Mouse (Mus musculus) common myeloid progenitor, adult 5-6 weeks (primary cell): ENCODE results near the gene Smpd2. TPM values are rescaled to one million over a fixed set of nuclear protein-coding genes. Genes with fewer than 3 reads are reported as not detected.

Experiments
- ATAC-seq: replicated peaks from 2 replicates; pipeline ENCODE4 v1.8.0; 2016; ENCODE audit warnings: low read depth, mild to moderate bottlenecking, moderate TSS enrichment, inconsistent platforms; ENCODE audit not compliant: poor library complexity, severe bottlenecking
- total RNA-seq: library from RNA; stranded (forward); fragments of 200-1000, 187-1606 nt; gene quantifications from 2 replicates; pipeline ENCODE4 v1.2.3, GENCODE M21; 2017

Gene Smpd2
- total RNA-seq, 1 experiment from 2014 or later = 12.9 TPM

- no peak for ATAC-seq
These were observed 327 bp upstream of the Smpd2 start for GRCm38 (mm10) chr10:41490518-41490873.

- no peak for ATAC-seq
These were observed 875 bp downstream of the Smpd2 start for GRCm38 (mm10) chr10:41489294-41489693.

- ATAC-seq = peak; percentile 37
These were observed 1.3 kb downstream of the Smpd2 start for GRCm38 (mm10) chr10:41488877-41489276.

- ATAC-seq = no peak
These were observed 3.5 kb downstream of the Smpd2 start for GRCm38 (mm10) chr10:41486506-41487170.

GRCm38 (mm10) chr10:41485778-41486177 lies 4.4 kb downstream of the Smpd2 start:
- ATAC-seq = no peak

GRCm38 (mm10) chr10:41482446-41482845 lies 7.7 kb downstream of the Smpd2 start:
- no peak for ATAC-seq

- 0 out of 2 replicates have a peak, but pooled peaks have one; percentile 12 for ATAC-seq
These were observed 9.0 kb downstream of the Smpd2 start for GRCm38 (mm10) chr10:41480938-41481880.

GRCm38 (mm10) chr10:41479961-41480360 lies 10.2 kb downstream of the Smpd2 start:
- no peak for ATAC-seq

- ATAC-seq = peak; percentile 43
These were observed 12.6 kb downstream of the Smpd2 start for GRCm38 (mm10) chr10:41477278-41478181.

- no peak for ATAC-seq
These were observed 13.2 kb downstream of the Smpd2 start for GRCm38 (mm10) chr10:41477018-41477277.

- ATAC-seq = peak; percentile 29
These were observed 13.8 kb downstream of the Smpd2 start, which contains the start of gene Mical1 for GRCm38 (mm10) chr10:41476171-41477017. TSS of gene Mical1 (plus strand) at chr10:41476314.

- no peak for ATAC-seq
These were observed 15.2 kb downstream of the Smpd2 start for GRCm38 (mm10) chr10:41474981-41475391.

- peak; percentile 51 for ATAC-seq
These were observed 16.2 kb downstream of the Smpd2 start for GRCm38 (mm10) chr10:41473782-41474468.

GRCm38 (mm10) chr10:41472962-41473481 lies 17.1 kb downstream of the Smpd2 start:
- no peak for ATAC-seq

GRCm38 (mm10) chr10:41472534-41472933 lies 17.6 kb downstream of the Smpd2 start:
- ATAC-seq = no peak

- ATAC-seq = no peak
These were observed 19.5 kb downstream of the Smpd2 start for GRCm38 (mm10) chr10:41470693-41471092.

- ATAC-seq = no peak
These were observed 22.8 kb downstream of the Smpd2 start for GRCm38 (mm10) chr10:41467325-41467724.

- no peak for ATAC-seq
These were observed 25.7 kb downstream of the Smpd2 start for GRCm38 (mm10) chr10:41464401-41464955.
